Mouse (Mus musculus) heart, adult 2 months (tissue): ENCODE measurements around the gene Pbx1.

Experiments used
- CTCF ChIP-seq: fragments of 200-600 bp; IDR thresholded peaks from 2 replicates; pipeline ENCODE4 v1.8.1; 2022; ENCODE audit warnings: antibody characterized with exemption, mild to moderate bottlenecking, moderate library complexity
- EP300 ChIP-seq: fragments of 200-500 bp; IDR thresholded peaks from 2 replicates; pipeline ENCODE4 v1.6.1; 2011; ENCODE audit warnings: low read depth, low read length, control low read depth; ENCODE audit not compliant: insufficient read depth

DNA sequence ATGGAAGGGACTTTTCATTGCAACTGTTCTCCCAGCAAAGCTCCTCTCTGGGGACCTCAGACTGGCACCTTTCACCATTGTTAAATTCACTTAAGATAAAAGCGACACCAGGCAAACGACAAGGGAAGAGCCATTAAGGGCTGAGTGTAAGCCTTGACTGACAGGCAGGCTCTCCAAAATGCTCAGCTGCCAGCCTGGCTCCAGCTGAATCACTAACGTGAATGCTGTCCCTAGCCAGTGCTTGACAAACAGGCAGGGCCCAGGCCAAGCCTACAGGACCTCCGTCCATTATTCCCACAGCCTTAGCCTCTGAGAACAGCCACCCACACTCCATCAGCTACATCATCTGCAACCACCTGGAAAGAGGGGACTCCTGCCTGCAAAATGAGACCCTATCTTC is 337.4 kb downstream of the Pbx1 start:
- no peak for TF ChIP-seq CTCF
- TF ChIP-seq EP300 = no peak
